Mouse (Mus musculus): ENCODE measurements around the gene Clk2.
A peak's percentile ranks its signal among the peaks of the same experiment; 100 is the strongest.
"Not testable (repeated sequence)": the region's sequence is repeated elsewhere in the genome, so short reads cannot be mapped to it uniquely, and the experiment has no call there.

Gene Clk2

DNA sequence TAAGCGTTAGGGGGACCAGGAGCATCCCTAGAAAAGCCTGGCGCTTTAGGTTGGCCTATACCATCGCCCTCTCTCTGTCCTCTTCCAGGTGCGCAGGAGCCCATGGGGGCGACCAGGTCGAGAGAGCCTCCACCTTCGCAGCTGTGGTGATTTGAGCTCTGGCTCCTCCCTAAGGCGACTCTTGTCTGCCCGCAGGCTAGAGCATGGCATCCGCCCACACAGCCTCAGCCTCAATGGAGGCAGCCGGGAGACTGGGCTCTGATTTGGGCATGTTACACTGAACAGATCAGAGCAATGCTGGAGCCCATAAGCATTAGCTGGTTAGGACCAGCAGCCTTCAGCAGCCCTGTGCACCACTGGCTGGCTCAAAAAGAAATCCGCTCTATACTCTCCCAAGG is 23.9 kb downstream of the Clk2 start:
- DNase-seq (ENCODE audit: low read depth, low spot score): no peak

DNA sequence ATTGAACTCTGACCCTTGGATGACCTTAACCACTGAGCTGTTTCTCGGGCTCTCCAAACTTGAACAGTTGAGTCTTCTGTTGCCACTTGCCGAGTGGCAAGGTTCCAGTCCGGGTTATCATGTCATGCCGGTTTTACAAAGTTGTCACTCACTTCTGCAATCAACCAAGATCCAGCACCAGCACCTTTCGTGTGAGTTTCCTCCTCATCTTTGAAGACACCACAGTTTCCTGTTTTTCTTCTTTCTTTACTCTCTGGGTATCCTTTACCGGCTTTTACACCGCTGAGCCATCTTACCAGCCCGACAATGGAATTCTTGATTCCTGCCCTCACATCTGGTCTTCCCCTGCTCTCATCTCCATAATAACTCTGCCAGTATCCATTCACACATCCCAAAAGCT is 25.8 kb downstream of the Clk2 start:
- DNase-seq (ENCODE audit: low read depth, low spot score): no peak

DNA sequence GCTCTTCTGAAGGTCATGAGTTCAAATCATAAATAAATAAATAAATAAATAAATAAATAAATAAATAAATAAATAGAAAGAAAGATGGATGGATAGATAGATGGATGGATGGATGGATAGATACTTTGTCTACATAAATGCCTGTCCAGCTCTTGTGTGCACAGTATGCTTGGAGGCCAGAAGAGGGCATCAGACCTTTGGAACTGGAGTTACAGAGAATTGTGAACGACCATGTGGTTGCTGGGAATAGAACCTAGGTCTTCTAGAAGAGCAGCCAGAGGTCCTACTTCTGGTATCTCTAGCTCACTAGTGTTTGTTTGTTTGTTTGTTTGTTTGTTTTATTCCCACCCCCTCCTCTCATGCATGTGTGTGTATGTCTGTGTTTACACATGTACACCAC is 28.8 kb downstream of the Clk2 start:
- no peak for DNase-seq (ENCODE audit: low read depth, low spot score)

DNA sequence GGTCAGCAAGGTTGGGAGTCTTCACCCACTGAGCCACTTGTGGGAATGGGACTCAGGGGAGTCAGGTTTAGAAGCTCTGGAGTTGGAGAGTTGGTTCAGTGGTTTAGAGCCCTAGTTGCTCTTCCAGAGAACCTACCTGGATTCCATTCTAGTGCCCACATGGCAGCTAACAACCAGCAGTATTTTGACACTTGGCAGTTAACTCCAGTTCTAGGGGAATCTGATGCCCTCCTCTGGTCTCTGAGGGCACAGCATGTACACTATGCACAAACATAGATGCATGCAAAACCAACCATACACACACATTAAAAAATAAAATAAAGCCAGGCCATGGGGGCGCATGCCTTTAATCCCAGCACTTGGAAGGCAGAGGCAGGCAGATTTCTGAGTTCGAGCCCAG is 29.3 kb downstream of the Clk2 start:
- DNase-seq (ENCODE audit: low read depth, low spot score): peak; percentile 63

DNA sequence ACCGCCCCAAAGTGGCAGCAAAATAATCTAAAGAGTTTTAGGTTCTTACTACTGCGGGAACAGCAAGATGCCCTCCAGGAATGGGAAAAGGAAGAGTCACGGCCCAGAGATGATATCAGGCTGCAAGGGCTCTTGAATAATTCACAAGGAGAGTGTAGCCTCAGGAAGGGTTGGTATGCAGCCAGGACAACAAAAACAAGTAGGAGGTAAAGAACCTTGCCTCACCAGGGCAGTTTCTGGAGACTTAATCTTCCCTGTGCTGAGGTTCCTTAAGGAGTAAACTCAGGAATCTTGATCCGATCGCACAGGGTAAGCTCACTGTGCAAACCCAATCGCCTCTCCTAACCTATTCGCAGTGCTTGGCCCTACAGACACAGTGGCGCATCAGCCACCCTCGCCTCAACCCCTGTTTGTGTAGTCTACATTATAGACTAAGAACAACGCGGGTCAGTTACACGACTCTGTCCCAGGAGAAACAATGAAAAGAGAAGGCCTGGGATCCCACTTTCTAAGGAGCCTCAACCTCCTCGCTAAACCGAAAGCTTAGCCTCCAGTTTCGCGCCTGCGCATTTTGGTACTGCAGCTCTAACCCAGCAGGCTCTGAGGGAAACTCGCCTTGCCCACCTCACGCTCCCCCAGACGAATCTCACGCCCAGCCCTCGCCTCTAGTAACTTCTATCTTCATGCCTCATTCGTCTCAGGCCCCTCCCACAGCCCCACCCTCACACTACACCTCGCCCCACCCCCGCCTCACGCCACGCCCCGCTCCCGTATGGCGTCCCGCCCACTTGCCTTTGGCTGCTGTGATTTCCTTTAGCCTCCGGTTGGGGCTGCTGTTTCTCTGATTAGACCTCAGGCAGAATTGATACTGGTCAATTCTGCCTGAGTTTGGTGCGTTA is 31.6 kb downstream of the Clk2 start:
- DNase-seq (ENCODE audit: low read depth, low spot score): peak; percentile 97

DNA sequence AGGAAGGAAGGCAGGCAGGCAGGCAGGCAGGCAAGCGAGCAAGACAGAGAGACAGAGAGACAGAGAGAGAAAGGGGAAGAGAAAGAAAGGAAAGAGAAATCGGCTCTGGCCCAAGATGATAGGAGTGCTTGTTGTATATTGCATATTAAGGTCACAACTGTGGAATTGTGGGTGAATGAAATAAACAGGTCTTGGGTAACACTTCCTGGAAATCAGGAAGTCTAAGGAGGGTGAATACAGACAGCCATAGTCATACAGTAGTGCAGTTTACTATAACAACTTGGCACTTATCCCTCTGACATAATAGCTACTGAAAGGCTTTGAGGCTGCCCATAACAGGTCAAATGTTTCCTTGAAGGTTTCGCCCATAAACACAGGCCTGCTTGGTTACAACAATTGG is 35.2 kb downstream of the Clk2 start:
- peak; percentile 38 for DNase-seq (ENCODE audit: low read depth, low spot score)

DNA sequence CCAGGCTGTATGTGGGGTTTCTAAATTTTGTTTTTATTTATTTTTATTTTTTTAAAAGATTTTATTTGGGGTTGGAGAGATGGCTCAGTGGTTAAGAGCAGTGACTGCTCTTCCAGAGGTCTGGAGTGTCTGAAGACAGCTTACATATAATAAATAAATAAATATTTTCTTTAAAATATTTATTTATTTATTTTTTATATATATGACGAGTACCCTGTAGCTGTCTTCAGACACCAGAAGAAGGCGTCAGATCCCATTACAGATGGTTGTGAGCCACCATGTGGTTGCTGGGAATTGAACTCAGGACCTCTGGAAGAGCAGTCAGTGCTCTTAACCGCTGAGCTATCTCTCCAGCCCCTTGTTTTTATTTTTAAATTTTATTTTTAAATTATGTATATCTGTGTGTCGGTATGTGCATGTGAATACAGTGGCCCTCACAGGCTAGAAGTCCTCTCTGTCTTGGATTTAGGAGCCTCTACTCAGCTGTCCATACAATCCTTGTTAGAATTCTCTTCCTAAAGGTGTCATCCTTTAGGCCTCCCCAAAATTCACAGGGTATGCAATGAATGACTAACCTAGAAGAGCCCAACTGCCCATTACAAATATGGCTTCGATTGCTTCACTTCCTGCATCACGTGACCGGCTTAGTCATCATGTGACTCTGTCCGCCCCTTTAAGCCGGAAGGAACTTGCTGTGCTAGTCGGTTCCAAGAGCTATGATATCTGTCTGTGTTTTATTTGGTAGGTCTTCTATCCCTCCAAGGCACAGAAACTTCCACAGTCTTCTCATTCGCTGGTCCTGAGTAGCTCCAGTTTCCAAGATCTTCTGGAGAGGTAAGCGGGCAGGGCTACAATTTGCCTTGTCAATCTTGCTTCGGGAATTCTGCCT is 37.9 kb downstream of the Clk2 start, which contains the start of gene Gba:
TSS of gene Gba (plus strand) at position 676 of the 889 bp plus-strand sequence.
- peak; percentile 98 for DNase-seq (ENCODE audit: low read depth, low spot score)

DNA sequence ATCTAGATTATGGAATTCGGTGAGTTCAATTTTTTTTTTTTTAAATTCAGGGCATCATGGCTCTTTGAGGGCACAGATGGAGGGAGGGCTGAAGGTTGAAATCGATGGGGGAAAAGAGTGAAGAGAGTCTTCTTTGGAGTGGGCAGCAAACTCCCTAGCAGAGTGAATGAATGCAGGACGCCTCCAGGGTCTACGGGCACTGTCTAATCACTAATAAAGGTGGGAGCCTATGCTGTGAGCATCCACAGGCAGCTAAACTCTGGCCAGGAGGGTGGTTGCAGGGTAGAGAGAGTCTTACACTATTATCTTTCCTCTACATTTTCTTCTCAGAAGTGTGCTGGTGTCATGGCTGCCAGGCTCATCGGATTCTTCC is 38.5 kb downstream of the Clk2 start:
- DNase-seq (ENCODE audit: low read depth, low spot score): no peak

DNA sequence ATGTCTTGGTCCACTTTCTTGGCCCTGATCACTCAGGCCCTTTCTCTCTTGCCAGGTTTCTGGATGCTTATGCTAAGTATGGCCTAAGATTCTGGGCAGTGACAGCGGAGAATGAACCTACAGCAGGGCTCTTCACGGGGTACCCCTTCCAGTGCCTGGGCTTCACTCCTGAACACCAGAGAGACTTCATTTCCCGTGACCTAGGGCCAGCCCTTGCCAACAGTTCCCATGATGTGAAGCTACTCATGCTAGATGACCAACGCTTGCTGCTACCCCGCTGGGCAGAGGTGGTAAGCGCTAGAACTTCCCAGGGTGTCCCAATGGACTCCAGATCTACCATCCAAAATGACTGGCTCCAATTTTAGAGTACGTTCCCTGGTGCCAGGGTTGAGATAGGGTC is 41.5 kb downstream of the Clk2 start:
- DNase-seq (ENCODE audit: low read depth, low spot score): no peak

DNA sequence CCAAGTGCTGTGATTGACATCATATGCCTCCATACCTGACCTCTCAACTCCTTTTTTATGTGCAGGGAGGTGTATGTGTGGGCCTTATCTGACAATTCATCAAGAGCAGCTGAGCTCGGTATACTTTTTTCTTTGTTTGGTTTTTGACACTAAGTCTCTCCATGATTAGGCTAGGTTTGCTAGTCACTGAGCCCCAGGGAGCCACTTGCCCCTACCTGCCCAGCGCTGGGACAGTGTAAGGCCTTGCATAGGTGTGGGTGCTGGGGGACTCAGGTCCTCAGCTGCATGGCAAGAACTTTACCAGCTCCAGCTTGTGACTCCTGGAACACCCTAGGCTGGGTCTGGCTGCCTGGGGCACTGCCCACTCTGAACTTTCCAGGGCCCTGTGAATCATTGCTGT is 42.1 kb downstream of the Clk2 start:
- no peak for DNase-seq (ENCODE audit: low read depth, low spot score)

DNA sequence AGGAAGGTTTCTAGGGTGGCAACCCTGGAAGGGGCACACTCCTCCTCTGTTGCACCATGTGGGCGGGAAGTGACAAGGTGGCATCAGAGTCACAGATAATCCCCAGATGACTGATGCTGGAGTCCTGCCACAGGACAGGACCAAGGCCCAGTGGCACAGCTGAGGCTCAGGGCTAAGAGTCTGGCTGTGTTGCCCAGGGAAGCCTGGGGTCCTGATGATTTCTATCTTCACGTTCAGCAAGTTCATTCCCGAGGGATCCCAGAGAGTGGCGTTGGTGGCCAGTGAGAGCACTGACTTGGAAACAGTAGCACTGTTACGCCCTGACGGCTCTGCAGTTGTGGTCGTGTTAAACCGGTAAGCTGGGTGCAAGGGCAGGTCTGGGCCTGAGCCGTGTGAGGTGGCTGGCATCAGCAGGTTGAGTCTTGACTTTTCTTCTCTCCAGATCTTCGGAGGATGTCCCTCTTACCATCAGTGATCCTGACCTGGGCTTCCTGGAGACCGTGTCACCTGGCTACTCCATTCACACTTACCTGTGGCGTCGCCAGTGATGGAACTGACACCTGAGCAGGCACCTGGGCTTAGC is 43.6 kb downstream of the Clk2 start:
- no peak for DNase-seq (ENCODE audit: low read depth, low spot score)

DNA sequence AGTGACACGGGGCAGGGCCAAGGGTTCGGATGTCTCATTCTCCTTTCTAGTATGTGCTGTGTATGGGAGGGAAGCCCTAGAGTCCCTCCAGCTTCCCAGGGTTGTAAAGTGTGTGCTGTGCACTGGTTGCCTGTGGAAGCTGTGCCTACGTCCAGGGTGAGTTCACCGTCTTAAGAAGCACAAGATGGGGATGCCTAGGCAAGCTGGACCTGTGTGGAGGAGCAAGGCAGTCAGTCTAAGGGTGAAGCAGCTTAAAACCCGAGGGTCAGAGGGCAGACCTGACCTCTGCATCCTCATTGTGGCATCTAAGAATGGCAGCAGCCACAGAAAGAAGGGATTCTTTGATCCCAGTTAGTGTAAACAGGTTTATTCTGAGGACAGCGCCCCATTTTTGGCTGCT is 44.1 kb downstream of the Clk2 start:
- DNase-seq (ENCODE audit: low read depth, low spot score): no peak

DNA sequence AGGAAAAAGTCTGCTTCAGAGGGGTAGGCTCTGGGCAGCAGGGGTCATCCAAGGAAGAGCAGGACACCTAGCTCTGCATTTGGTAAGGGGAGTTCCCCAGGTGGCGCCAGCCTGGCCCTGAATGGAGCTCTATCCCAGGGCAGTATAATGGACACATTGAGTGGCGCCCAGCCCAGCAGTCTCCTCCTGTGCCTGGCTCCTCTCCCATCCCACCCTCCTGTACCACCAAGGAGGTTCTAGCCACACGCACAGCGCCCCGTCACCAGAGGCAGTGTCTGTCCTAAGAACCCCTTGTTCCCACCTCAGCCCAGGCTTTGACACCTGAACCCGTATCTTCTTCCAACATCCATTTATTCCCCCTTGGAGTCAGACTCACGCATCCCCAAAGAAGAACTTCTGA is 45.1 kb downstream of the Clk2 start:
- no peak for DNase-seq (ENCODE audit: low read depth, low spot score)

DNA sequence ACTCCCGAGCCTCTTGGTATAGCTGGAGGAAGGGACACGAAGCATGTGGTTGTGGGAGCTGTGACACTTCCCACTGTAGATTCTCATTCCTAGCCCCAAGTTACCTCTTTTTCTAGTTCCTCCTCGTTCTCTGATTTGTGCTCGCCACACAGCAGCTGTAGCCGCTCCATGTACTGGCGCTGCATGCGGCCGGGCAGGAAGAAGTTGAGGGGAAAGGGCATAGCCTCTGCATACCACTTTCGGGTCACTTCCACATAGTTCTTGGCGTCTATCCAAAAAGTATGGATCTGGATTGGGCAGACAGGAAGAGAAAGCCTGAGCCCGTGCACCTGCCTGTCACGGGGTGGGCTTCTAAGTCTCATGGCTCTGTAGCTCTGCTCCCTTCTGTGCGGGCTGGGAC is 45.6 kb downstream of the Clk2 start:
- no peak for DNase-seq (ENCODE audit: low read depth, low spot score)

DNA sequence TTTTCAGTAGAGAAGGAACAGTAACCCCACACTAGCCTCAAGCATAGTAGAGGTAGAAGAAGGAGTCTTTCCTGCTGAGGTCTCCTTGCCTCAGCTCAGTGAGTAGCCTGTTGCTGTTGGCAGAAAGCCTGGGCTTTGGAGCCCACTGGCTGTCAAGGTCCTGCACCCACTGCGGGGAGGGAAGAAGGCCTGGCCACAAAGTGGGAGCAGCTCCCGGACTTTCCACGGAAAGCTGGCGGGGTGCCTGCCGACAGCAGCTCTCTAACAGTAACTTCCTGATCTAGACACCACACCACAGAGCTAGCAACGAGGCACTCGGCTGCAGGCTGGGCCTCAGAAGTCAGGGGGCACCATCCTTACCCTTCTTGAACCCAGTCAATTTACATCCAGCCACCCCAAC is 46.1 kb downstream of the Clk2 start:
- no peak for DNase-seq (ENCODE audit: low read depth, low spot score)

DNA sequence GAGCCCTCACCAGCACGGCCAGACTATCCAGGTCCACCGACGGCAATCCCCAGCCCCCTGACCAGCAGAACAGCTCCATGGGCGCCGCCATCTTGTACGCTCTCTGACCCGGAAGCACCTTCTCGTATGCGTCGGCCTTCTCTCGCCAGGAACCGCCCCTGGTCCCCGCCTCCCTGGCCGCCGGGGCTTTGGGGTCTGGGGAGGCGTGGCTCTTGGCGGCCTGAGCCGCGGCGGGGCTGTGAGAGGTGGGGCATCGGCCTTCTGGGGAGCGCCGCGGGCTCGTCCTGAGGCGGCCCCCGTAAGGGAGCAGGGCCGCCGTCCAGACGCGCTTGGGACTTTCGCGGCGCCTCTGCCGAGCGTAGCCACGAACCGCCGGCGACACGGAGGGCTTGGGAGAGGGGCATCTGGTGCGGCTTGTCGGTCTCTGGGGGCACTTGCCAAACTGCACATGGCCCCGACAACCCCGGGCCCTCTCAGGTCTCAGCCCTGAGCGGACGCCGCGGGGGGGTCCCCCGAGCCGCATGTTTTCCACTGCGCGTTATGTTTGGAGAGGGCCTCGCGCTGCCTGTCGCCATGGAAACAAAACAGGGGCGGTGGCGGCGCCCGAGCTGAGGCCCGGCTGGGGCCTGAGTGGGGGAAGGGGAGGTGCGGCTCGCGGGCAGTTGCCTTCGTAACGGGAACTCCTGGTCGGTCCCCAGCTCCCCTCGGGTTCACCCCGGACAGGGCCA is 49.4 kb downstream of the Clk2 start:
- peak; percentile 95 for DNase-seq (ENCODE audit: low read depth, low spot score)

DNA sequence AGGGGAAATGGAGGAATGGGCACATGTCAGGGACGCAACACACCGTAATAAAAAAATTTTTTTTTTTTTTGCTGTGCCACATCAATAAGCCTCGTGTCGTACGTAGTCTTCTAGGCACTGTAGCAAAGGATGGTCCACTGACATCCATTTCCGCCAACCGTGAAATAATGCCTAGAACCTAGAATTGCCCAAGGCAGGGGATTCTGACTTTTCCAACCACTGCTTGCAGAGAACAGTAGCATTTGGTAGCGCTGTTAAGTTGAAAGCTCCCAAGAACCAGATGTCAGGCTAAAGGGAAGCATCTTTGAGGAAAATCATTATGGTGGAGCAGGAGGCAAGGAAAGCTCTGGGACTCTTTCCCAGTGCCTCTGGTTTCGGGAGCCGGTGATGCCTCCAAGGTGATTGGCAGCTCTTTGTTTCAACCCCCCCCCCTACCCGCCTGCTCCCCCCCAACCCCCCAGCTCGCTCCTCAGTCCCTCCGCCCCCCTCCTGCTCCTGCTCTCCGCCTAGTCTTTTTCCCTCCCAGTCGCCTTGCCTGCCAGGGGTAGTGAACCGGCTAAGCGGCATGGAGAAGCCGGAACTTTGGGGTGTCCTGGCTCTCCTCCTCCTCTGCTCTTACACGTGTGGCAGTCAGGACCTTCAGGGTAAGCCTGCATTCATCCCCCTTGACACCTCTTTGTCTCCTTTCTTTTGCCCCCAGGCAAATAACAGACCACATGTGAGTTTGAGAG is 50.3 kb downstream of the Clk2 start, which contains the start of gene Thbs3:
TSS of gene Thbs3 (plus strand) at position 500 of the 731 bp plus-strand sequence.
- peak; percentile 67 for DNase-seq (ENCODE audit: low read depth, low spot score)

DNA sequence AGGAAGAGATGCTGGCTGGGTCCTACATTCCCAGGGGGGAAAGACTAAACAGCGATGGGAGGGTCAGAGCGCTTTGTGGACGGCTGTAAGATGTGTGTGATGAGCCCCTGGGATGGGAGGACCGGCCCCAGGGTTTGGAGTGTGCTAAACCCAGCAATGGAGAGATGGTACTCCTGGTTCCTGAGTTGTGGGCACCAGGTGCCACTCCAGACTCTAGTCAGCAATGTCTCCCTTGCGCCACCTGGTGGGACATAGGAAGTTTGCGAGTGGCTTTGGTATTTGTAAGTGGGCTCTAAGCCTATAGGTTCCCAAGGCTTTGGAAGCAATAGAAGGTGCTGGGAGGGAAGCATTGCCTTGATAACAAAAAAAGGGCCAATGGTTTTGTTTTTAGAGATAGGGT is 51.3 kb downstream of the Clk2 start:
- DNase-seq (ENCODE audit: low read depth, low spot score): peak; percentile 98

DNA sequence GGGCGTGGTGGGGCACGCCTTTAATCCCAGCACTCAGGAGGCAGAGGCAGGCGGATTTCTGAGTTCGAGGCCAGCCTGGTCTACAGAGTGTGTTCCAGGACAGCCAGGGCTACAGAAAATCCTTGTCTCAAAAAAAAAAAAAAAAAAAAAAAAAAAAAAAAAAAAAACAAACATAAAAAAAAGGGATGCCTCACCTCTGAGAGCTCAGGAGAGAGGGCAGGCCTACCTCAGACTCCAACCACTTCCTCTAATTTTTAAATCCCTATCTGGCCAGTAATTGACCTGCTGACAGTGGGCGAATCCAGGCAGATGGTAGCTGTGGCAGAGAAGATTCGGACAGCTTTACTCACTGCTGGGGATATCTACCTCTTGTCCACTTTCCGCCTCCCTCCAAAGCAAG is 51.8 kb downstream of the Clk2 start:
- not testable (repeated sequence) for DNase-seq (ENCODE audit: low read depth, low spot score)

DNA sequence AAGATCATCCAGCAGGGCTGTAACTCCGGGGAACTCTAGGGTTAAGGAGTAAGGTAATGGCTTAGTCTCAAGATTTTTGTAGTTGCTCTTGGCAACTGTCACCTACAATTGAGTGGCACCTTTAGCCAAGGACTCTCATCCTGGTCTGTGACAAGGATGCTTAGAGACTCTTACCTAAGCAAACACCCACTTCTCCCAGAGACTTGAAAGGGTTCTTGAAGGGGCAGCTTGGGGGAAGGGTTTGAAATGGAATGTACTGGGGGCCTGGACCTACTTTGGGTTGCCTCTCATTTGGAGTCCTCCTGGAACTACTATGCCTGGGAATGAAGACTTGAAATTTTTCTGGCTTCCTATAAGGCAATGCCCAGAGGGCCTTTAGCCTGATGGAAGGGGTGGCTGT is 53.7 kb downstream of the Clk2 start:
- no peak for DNase-seq (ENCODE audit: low read depth, low spot score)

DNA sequence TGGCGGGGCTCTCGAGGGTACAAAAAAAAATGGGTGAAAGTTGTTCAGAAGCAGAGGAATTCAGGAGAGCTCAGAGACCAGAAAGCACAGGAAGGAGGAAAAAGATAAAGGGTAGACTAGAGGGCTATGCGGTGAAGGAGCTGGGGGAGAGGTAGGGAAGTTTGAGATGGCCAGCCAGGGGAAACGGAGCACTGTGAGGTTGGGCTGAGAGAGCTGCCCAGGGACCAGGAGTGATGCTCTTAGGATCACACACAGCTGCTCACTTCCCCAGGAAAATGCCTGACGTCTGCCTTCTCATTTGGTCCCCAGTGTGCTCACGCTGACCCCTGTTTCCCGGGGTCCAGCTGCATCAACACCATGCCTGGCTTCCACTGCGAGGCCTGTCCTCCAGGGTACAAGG is 55.0 kb downstream of the Clk2 start:
- DNase-seq (ENCODE audit: low read depth, low spot score): peak; percentile 51
